Mouse (Mus musculus): ENCODE measurements around the gene Cog8.

DNA sequence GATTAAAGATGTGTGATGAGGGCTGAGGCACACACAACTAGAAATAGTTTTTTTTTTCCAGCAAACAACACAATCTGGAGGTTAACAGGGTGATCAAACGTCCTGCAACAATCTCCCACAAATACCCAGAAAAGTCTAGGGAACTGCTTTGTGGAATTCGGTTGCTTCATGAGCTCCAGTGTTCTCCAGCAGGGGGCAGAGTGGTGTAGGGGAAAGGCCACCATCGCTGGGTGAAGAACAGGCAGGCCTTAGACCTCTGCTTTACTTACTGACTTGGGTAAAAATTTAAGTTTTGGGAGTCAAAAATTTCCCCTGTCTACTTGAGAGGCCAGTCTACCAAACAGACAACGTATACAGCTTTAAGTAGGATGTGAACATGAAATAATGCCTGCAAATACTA, 48.1 kb upstream of the Cog8 start:
- peak; percentile 87 to 94 (median 92) for TF ChIP-seq CTCF (IDR thresholded peaks at IDR 0.05 in 2 of 3, conservative IDR thresholded peaks at IDR 0.05 in 1 of 3; ENCODE audit: control insufficient read depth in 1 of 3, insufficient read depth in 1 of 3, low read depth in 2 of 3, low read length in 3 of 3, poor library complexity in 1 of 3, severe bottlenecking in 1 of 3)
- TF ChIP-seq MYB (IDR thresholded peaks at IDR 0.05; ENCODE audit: low read depth, low read length) = no peak
- no peak for TF ChIP-seq UBTF (IDR thresholded peaks at IDR 0.05; ENCODE audit: borderline replicate concordance, insufficient read depth, low read depth, low read length)
- TF ChIP-seq POLR2AphosphoS2 (IDR thresholded peaks at IDR 0.05; ENCODE audit: low read length) = no peak
- no peak for TF ChIP-seq TCF12 (IDR thresholded peaks at IDR 0.05; ENCODE audit: low read depth, low read length)

All from MEL (cell line).